8 mouse cellular contexts compared by ENCODE assay signal in the genomic region with DNA sequence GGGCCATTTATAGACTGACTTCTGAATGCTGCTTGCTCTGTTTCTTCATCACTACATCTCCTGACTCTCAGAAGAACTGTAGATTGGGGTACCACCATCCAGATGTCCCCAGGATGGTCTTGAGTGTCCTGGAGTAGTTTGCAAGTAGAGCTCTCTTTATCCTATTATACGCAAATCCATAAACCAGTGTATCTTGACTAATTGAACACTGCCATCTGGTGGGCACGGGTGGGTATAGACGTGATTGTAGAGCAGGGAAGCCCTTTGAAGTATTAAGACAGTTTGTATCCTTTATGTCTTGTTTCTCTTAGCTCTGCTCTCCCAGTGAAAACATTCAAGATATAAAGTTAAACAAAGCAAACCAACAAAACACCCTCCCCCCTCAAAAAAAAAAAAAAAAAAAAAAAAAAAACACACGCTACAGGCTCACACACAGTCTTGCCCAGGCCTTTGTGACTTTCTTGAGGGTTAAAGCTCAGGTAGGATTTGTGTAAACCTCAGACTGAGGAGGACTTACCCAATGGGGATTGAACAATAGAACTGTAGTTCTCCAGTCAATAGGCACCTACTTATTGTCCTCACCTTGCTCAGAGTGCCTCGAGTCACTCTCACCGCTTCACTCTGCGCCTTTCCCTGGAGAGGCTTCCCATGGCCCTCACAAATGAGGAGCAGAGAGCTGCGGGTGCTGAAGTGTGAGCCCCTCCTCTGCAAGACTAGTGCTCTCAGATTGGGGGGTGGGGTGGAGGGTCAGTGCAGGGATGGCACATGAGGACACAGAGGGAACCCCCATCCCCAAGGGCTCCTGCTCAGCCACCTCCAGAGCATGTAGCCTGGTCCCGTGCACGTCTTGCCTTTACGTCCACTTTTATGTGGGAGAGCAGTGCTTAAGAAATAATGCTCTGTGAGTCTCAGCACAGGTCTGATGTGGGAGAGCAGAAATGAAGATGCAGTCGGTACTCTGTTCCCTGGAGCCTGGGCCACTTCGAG. TPM values are rescaled to one million over a fixed set of nuclear protein-coding genes. Genes with fewer than 3 reads are reported as not detected.
DNase-seq lines count a peak whose midpoint lies in the region; ATAC-seq lines count a peak whose summit lies in the region.

No protein-coding gene starts in this region.

- H3K27me3 ChIP-seq in heart, embryonic 10.5 days (ENCODE audit: insufficient read depth, poor library complexity, severe bottlenecking): no peaks in the 10 kb centered on the region
- no peaks in the 10 kb centered on the region for H3K27me3 ChIP-seq in limb, embryonic 11.5 days (ENCODE audit: control insufficient read depth, insufficient read depth, low read length)

- WGBS in heart, embryonic 10.5 days: 62% methylated on average over 13 of the region's 13 CpGs
- 60% methylated on average over 13 of the region's 13 CpGs for WGBS in limb, embryonic 11.5 days

- H3K4me2 ChIP-seq in limb, embryonic 11.5 days (ENCODE audit: low read depth, severe bottlenecking): no peak overlapping the region

- H3K4me1 ChIP-seq in heart, embryonic 10.5 days: 0 out of 2 replicates have a peak, but pooled peaks cover 4% of the 10 kb centered on the region
- H3K4me1 ChIP-seq in limb, embryonic 11.5 days (ENCODE audit: control insufficient read depth, insufficient read depth, low read length): peaks cover 3% of the 10 kb centered on the region; the same call in 1 of the 2 replicates

- H3K9me3 ChIP-seq in heart, embryonic 10.5 days: no peaks in the 10 kb centered on the region
- no peaks in the 10 kb centered on the region for H3K9me3 ChIP-seq in limb, embryonic 11.5 days (ENCODE audit: control insufficient read depth, low read length)

- no peak overlapping the region for H3K4me3 ChIP-seq in heart, embryonic 10.5 days
- no peak overlapping the region for H3K4me3 ChIP-seq in limb, embryonic 11.5 days (ENCODE audit: low read depth, low read length)

- ATAC-seq in limb, embryonic 11.5 days (ENCODE audit: insufficient number of reproducible peaks, low FRiP score, low TSS enrichment, low read depth): no peak

- DNase-seq in heart, embryonic 10.5 days (ENCODE audit: low spot score): peak; percentile 79
- no peak for DNase-seq in heart, adult 11 months
- DNase-seq in cerebellum, adult 9-11 months: peak; percentile 70
- DNase-seq in frontal cortex, postnatal 14 days (ENCODE audit: low spot score in 2 of 2): peak; percentile 36 to 86
- DNase-seq in kidney, adult 9 months: peak; percentile 80
- DNase-seq in limb, embryonic 11.5 days (ENCODE audit: low spot score): peak; percentile 87
- peak; percentile 75 for DNase-seq in naive thymus-derived CD4-positive, alpha-beta T cell, adult 2 months (ENCODE audit: low read depth)
- peak; percentile 52 to 79 for DNase-seq in spleen, postnatal 4 days (ENCODE audit: low spot score in 2 of 2)

- no peak overlapping the region for H3K27ac ChIP-seq in heart, embryonic 10.5 days
- no peak overlapping the region for H3K27ac ChIP-seq in limb, embryonic 11.5 days (replicated peaks; ENCODE audit: low read depth, low read length)

- no peak overlapping the region for H3K9ac ChIP-seq in limb, embryonic 11.5 days (ENCODE audit: low read length)

- H3K36me3 ChIP-seq in heart, embryonic 10.5 days: no peaks in the 10 kb centered on the region
- no peaks in the 10 kb centered on the region for H3K36me3 ChIP-seq in limb, embryonic 11.5 days (ENCODE audit: control insufficient read depth, insufficient read depth, low read length)

RNA-seq across cellular contexts. Expression of a gene that starts 51.9 kb away (rescaled TPM):
- polyA plus RNA-seq in heart, embryonic 10.5 days (2016; fragmentation: Nextera tagmentation; extraction: Ambion mirVana): 13.9 and 18.1 TPM in 2 replicates
- 34.4 and 39.5 TPM in 2 replicates for polyA plus RNA-seq in limb, embryonic 11.5 days (2014; fragmentation: Nextera tagmentation; extraction: Ambion mirVana)
